Mouse (Mus musculus): Measurements from ENCODE around the gene Ryr3. TPM values are rescaled to one million over a fixed set of nuclear protein-coding genes. Genes with fewer than 3 reads are reported as not detected.

The Ryr3 gene
- polyA plus RNA-seq, 1 experiment from 2014 or later: 3.6 TPM

DNA sequence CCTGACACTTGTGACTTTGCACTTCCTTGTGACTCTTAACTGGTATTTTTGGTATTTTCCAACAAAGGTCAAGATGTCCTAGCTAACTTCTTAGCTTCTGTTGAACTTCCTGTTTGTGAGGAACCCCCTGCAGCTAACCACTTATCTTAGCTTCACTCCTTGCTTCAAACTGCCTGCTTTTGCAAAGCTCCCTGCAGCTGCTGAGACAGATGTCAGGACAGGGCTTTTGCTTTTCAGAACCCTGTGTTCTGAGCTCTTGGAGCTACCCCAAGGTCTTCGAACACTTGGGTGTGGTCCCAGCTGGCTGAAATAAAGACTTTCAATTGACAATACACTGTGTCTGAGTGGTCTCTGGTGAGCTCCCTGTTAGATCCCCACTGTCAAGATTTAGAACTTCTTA is 540.2 kb downstream of the Ryr3 start:
- no peaks in the 10 kb centered on the region for H3K27me3 ChIP-seq (replicated peaks)
- 33% methylated on average over 1 of the region's 1 CpGs for WGBS
- no peaks in the 10 kb centered on the region for H3K4me1 ChIP-seq
- H3K4me3 ChIP-seq (replicated peaks): no peak overlapping the region
- no peaks in the 10 kb centered on the region for H3K36me3 ChIP-seq
- no peak overlapping the region for H3K4me2 ChIP-seq
- ATAC-seq (ENCODE audit: insufficient read depth, low FRiP score, low read depth): no peak
- H3K9me3 ChIP-seq: no peaks in the 10 kb centered on the region
- no peak overlapping the region for H3K9ac ChIP-seq
- no peak overlapping the region for H3K27ac ChIP-seq

DNA sequence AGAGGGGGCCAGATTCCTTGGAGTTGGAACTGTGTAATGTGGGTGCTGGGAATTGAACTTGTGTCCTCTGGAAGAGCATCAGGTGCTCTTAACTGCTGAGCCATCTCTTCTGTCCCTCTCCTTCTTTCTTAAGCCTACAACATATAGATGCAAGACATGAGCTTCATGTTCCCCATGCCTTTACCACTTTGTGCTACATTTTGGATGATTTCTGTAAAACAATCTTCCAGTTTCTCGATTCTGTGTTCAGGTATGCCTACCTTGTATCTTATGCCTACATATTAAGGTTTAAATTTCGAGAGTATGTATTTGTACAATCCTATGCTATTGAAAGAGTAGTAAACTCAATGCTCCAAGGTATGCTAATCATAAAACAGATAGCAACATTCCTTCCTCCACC is 540.7 kb downstream of the Ryr3 start:
- no peak for ATAC-seq (ENCODE audit: insufficient read depth, low FRiP score, low read depth)
- Histone ChIP-seq H3K27ac (no peak overlapping the region), H3K4me3 (replicated peaks) (no peak overlapping the region), H3K9me3 (no peaks in the 10 kb centered on the region), H3K27me3 (replicated peaks) (no peaks in the 10 kb centered on the region), H3K9ac (no peak overlapping the region), H3K4me1 (no peaks in the 10 kb centered on the region), H3K36me3 (no peaks in the 10 kb centered on the region), H3K4me2 (no peak overlapping the region)
- 84% methylated on average over 2 of the region's 2 CpGs for WGBS

DNA sequence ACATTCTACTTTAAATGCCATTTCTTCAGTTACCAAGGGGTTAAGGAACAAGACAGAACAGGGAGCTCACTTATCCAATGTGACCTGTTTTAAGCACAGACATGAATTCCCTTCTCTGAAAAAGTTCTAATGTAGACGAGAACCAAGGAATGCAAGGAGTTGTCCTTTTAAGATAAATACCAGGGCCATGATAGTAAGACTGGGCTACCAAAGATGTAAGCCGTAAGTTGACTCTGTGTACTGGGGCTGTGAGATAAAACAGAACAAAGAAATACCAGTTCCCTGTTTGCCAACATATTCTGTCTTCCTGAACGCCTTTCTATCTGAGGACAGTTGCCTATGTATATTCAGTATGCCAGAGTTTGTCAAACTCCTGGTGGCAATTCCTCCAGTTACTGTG is 547.4 kb downstream of the Ryr3 start:
- 66% methylated on average over 3 of the region's 3 CpGs for WGBS
- H3K27me3 ChIP-seq (replicated peaks): no peaks in the 10 kb centered on the region
- H3K27ac ChIP-seq: no peak overlapping the region
- H3K4me3 ChIP-seq (replicated peaks): no peak overlapping the region
- H3K9ac ChIP-seq: no peak overlapping the region
- ATAC-seq (ENCODE audit: insufficient read depth, low FRiP score, low read depth): no peak
- no peak overlapping the region for H3K4me2 ChIP-seq
- no peaks in the 10 kb centered on the region for H3K9me3 ChIP-seq
- H3K4me1 ChIP-seq: no peaks in the 10 kb centered on the region
- no peaks in the 10 kb centered on the region for H3K36me3 ChIP-seq

DNA sequence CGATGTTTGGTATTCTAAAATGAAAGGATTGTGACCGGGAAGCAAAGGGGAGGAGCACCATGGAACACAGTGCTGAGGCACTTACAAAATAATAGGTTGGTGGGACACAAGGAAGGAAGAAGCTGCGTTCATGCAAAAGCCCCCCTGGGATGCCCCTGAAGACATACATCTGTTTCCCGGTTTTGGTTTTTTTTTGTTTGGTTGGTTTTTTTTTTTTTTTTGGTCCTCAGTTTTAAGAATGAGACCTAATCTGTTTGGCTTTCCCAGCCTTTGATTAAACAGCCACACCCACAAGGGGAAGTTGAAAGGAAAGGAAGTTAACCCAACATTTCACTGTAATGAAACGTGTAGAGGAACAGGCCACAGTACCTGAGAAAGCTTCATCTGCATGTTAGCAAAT is 560.8 kb downstream of the Ryr3 start:
- Histone ChIP-seq H3K4me1 (no peaks in the 10 kb centered on the region), H3K4me2 (no peak overlapping the region), H3K36me3 (no peaks in the 10 kb centered on the region), H3K9me3 (no peaks in the 10 kb centered on the region), H3K27ac (no peak overlapping the region), H3K4me3 (replicated peaks) (no peak overlapping the region), H3K27me3 (replicated peaks) (no peaks in the 10 kb centered on the region), H3K9ac (no peak overlapping the region)
- 39% methylated on average over 5 of the region's 5 CpGs for WGBS
- ATAC-seq (ENCODE audit: insufficient read depth, low FRiP score, low read depth): no peak

DNA sequence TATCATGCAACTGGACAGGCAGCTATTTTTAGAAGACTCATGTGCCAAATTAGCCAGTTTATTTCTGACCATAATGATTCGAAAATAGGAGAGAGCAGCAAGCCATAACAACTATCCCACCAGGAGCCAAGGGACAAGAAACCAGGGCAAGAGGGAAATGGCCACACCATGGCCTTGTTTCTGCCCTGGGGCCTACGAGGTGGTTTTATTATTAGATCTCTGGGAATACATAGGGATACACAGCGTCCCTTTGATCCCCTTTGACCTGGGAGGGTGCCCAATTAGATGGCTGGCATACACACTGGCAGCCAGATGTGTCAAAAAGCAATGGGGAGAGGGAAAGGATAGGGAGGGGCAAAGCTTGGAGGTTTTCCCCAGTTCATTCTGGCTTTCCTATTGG is 563.1 kb downstream of the Ryr3 start:
- Histone ChIP-seq H3K4me3 (replicated peaks) (no peak overlapping the region), H3K27ac (no peak overlapping the region), H3K9me3 (no peaks in the 10 kb centered on the region), H3K36me3 (no peaks in the 10 kb centered on the region), H3K9ac (no peak overlapping the region), H3K4me1 (no peaks in the 10 kb centered on the region), H3K27me3 (replicated peaks) (no peaks in the 10 kb centered on the region), H3K4me2 (no peak overlapping the region)
- WGBS: 70% methylated on average over 3 of the region's 3 CpGs
- no peak for ATAC-seq (ENCODE audit: insufficient read depth, low FRiP score, low read depth)

DNA sequence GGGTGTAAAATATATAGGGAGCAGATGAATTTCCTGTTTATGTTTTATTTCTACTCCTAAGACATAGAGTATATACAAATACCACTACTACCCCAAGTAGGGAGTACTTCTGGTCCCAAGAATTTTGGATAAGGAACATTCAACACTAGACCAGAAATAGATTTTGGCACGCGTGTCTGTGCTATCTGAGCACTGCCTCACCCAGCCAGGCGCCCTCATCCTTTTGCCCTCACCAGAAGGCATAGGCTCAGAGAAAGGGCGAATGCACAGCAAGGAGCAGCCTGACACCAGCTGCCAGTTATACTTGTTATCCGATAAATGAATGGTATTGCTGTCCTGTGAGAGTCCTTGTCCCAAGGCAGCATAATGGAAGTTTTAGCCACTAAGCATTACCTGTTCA is 579.7 kb downstream of the Ryr3 start:
- Histone ChIP-seq H3K27ac (no peak overlapping the region), H3K9ac (no peak overlapping the region)
- WGBS: 89% methylated on average over 5 of the region's 5 CpGs

DNA sequence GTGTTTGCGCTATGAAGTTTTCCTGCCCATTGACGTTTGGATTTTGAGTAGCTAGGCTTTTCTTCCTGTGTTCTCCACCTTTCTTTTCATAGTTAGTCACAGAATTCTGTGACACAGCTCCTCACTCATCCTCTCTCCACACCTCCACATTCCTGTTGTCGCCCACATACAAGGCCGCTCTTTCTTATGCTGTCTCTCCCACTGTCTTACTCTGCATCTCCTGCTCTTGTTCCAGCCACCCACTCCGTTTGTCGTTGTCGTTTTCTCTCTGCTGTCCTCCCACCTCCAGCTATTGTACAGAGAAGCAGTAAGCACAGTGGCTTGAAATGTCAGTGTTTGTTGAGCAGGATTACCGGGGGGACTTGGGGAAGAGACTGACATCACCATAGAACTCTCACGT is 584.4 kb downstream of the Ryr3 start:
- Histone ChIP-seq H3K9ac (no peak overlapping the region), H3K27ac (no peak overlapping the region), H3K4me2 (no peak overlapping the region), H3K9me3 (no peaks in the 10 kb centered on the region), H3K27me3 (replicated peaks) (no peaks in the 10 kb centered on the region), H3K36me3 (0 out of 2 replicates have a peak, but pooled peaks cover 4% of the 10 kb centered on the region), H3K4me3 (replicated peaks) (no peak overlapping the region), H3K4me1 (no peaks in the 10 kb centered on the region)
- ATAC-seq (ENCODE audit: insufficient read depth, low FRiP score, low read depth): no peak
- 87% methylated on average over 9 of the region's 9 CpGs for WGBS

More for the DNA sequence above, 579.7 kb downstream of the Ryr3 start:
- H3K4me2 ChIP-seq: no peak overlapping the region
- H3K27me3 ChIP-seq (replicated peaks): no peaks in the 10 kb centered on the region
- H3K36me3 ChIP-seq: no peaks in the 10 kb centered on the region
- ATAC-seq (ENCODE audit: insufficient read depth, low FRiP score, low read depth): no peak
- no peaks in the 10 kb centered on the region for H3K4me1 ChIP-seq
- no peak overlapping the region for H3K4me3 ChIP-seq (replicated peaks)
- H3K9me3 ChIP-seq: no peaks in the 10 kb centered on the region

DNA sequence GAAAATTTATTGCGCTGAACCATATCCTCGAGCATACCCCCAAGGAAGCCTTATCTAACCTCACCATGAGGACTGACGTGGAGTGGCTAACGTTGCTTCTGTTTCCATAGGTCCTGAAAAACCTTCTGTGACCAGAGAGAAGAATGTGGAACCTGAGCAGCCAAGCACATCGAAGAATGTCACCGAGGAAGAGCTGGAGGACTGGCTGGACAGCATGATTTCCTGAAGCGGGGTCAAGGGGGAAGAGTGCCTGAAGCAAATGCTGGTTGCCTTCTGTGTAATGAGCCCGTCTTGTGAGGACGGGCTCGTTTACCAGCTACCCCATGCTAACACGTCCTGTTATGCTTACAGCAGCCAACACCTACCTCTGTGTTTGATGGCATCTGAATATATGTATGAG is 586.2 kb downstream of the Ryr3 start:
- H3K4me3 ChIP-seq (replicated peaks): no peak overlapping the region
- 0 out of 2 replicates have a peak, but pooled peaks cover 4% of the 10 kb centered on the region for H3K36me3 ChIP-seq
- 84% methylated on average over 11 of the region's 11 CpGs for WGBS
- no peak overlapping the region for H3K27ac ChIP-seq
- no peaks in the 10 kb centered on the region for H3K4me1 ChIP-seq
- H3K9ac ChIP-seq: no peak overlapping the region
- no peak overlapping the region for H3K4me2 ChIP-seq
- H3K27me3 ChIP-seq (replicated peaks): no peaks in the 10 kb centered on the region
- no peak for ATAC-seq (ENCODE audit: insufficient read depth, low FRiP score, low read depth)
- H3K9me3 ChIP-seq: no peaks in the 10 kb centered on the region

DNA sequence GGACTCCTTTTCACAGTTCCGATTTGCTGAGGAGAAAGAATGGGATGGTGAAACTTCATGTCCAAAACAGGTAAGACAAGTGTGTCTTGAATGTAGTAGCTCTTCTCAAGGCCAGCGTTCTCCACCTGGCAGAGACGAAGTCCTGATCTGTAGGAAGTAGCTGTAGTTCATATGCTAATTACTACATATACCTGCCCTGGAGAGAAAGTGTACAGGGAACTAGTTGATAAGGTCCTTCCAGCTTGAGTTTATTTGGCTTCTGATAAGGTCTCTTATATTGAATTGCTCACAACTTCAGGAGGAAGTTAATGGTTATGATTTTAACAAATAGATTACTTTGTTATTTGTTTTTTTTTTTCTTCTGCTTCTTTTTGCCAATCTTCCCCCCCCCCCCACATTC is 591.7 kb downstream of the Ryr3 start:
- Histone ChIP-seq H3K9me3 (no peaks in the 10 kb centered on the region), H3K9ac (no peak overlapping the region), H3K27ac (no peak overlapping the region), H3K4me2 (no peak overlapping the region), H3K4me3 (replicated peaks) (no peak overlapping the region), H3K4me1 (no peaks in the 10 kb centered on the region), H3K36me3 (no peaks in the 10 kb centered on the region), H3K27me3 (replicated peaks) (no peaks in the 10 kb centered on the region)
- 64% methylated on average over 3 of the region's 3 CpGs for WGBS
- 0 out of 2 replicates have a peak, but pooled peaks have one; percentile 35 for ATAC-seq (ENCODE audit: insufficient read depth, low FRiP score, low read depth)

DNA sequence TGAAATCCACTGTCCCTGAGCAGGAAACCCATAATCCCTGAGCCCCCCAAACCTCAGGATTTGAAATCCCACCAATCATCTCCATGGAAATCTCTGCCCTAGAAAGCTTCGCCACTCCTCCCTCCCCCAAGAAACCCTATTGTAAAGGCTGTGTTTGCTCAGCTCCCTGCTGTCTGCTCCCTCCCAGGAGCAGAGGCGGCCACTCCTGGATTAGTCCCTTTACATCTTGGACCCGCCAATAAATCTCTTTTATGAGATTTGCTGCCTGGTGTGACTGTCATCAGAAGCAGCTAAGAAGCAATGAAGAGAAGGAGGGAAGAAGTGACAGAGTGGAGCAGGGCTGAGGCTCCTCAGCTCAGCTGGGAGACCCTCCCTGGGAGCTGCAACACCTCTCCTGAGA is 599.7 kb downstream of the Ryr3 start:
- WGBS: 41% methylated on average over 3 of the region's 3 CpGs
- H3K9ac ChIP-seq: no peak overlapping the region
- H3K4me2 ChIP-seq: no peak overlapping the region
- H3K4me1 ChIP-seq: no peaks in the 10 kb centered on the region
- no peaks in the 10 kb centered on the region for H3K36me3 ChIP-seq
- no peak for ATAC-seq (ENCODE audit: insufficient read depth, low FRiP score, low read depth)
- no peaks in the 10 kb centered on the region for H3K27me3 ChIP-seq (replicated peaks)
- no peaks in the 10 kb centered on the region for H3K9me3 ChIP-seq
- no peak overlapping the region for H3K4me3 ChIP-seq (replicated peaks)
- H3K27ac ChIP-seq: no peak overlapping the region

DNA sequence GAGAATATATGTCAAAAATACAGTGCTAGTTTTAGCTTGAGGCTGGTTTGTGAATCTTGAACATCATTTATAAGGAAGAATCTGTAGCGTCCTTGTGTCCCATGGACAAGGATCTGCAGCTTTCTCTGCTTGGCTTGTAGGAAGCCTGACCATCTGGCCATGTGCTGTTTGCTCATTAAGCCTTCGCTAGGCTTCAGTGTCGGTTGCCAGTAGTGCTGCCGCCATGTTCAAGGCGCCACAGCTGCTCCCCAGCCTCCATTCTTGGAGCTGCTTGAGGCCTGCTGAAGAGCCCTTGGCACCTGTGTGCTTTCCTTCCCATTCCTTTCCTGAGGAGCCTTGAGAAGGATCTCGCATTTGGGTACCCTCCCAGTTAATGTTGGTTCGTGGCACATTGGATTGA is 602.5 kb downstream of the Ryr3 start:
- no peaks in the 10 kb centered on the region for H3K27me3 ChIP-seq (replicated peaks)
- no peak overlapping the region for H3K4me2 ChIP-seq
- H3K4me3 ChIP-seq (replicated peaks): no peak overlapping the region
- no peaks in the 10 kb centered on the region for H3K9me3 ChIP-seq
- no peaks in the 10 kb centered on the region for H3K36me3 ChIP-seq
- 86% methylated on average over 7 of the region's 7 CpGs for WGBS
- H3K9ac ChIP-seq: no peak overlapping the region
- ATAC-seq (ENCODE audit: insufficient read depth, low FRiP score, low read depth): no peak
- no peak overlapping the region for H3K27ac ChIP-seq
- no peaks in the 10 kb centered on the region for H3K4me1 ChIP-seq

DNA sequence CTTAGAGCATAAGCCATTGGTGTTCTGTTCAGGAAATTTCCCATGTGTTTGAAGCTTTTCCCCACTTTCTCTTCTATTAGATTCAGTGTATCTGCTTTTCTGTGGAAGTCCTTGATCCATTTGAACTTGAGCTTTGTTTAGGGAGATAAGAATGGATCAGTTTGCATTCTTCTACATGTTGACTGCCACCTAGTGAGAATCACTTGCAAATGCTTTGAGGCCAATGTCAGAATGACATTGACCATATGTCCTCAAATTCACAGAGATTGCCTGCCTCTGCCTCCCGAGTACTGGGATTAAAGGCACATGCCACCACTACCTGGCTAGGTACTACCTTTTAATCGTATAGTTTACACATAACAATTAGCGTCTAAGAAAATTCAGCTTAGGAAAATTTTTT is 604.3 kb downstream of the Ryr3 start:
- no peak overlapping the region for H3K4me2 ChIP-seq
- ATAC-seq (ENCODE audit: insufficient read depth, low FRiP score, low read depth): no peak
- no peaks in the 10 kb centered on the region for H3K9me3 ChIP-seq
- H3K27ac ChIP-seq: no peak overlapping the region
- H3K4me3 ChIP-seq (replicated peaks): no peak overlapping the region
- H3K9ac ChIP-seq: no peak overlapping the region
- H3K27me3 ChIP-seq (replicated peaks): no peaks in the 10 kb centered on the region
- H3K36me3 ChIP-seq: no peaks in the 10 kb centered on the region
- no peaks in the 10 kb centered on the region for H3K4me1 ChIP-seq
- 78% methylated on average over 3 of the region's 3 CpGs for WGBS

DNA sequence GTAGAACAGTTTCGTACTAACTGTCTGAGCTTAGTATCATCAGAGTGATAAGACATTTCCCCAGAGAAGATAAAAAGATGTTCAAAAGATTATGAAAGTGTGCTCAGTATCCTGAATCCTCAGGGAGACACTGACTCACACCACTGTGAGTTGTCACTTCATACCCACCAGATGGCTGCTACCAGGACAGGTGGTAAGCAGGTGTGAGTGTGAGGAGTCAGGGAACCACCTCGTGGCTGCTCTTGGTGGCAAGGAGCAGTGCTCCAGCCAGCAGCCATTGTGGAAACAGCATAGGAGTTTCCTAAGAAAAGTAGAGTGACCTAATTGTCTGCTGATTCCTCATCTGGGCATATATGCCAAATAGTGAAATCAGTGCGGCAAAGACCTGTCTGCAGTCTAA is 610.4 kb downstream of the Ryr3 start:
- Histone ChIP-seq H3K4me3 (replicated peaks) (no peak overlapping the region), H3K9ac (no peak overlapping the region), H3K36me3 (no peaks in the 10 kb centered on the region), H3K4me2 (no peak overlapping the region), H3K27ac (no peak overlapping the region), H3K9me3 (no peaks in the 10 kb centered on the region), H3K4me1 (no peaks in the 10 kb centered on the region), H3K27me3 (replicated peaks) (no peaks in the 10 kb centered on the region)
- 71% methylated on average over 3 of the region's 3 CpGs for WGBS
- ATAC-seq (ENCODE audit: insufficient read depth, low FRiP score, low read depth): no peak
